Mouse (Mus musculus): ENCODE results near the gene Aknad1. TPM values are rescaled to one million over a fixed set of nuclear protein-coding genes. Genes with fewer than 3 reads are reported as not detected.
A peak's percentile ranks its signal among the peaks of the same experiment; 100 is the strongest.

Gene Aknad1
- total RNA-seq, 2 experiments from 2014 or later: 0.06 to 0.08 TPM

DNA sequence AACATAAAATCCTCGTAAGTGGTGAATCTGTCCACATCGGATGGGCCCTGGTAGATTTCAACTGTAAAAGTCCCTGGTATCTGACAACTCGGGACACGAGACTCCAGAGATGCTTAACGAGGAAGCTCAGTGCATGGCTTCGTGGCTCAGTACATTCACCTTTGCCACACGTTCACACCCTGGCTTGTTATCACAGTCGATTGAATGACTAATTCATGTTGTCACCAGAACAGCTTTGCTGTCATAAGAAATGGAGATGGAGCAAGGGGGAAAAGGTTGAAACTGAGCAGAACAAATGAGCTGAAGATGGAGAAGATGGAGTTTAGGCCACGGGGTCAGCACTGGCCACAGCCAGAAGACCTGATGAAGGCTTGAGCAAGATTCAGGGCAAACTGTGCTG, 18.1 kb downstream of the Aknad1 start:
- intact Hi-C loops (cut with DNase I): no loop called here
- no peak for TF ChIP-seq CTCF (IDR thresholded peaks at IDR 0.05)
- no peak overlapping the region for H3K27ac ChIP-seq
- no peak overlapping the region for H3K4me3 ChIP-seq
- DNase-seq: no peak

DNA sequence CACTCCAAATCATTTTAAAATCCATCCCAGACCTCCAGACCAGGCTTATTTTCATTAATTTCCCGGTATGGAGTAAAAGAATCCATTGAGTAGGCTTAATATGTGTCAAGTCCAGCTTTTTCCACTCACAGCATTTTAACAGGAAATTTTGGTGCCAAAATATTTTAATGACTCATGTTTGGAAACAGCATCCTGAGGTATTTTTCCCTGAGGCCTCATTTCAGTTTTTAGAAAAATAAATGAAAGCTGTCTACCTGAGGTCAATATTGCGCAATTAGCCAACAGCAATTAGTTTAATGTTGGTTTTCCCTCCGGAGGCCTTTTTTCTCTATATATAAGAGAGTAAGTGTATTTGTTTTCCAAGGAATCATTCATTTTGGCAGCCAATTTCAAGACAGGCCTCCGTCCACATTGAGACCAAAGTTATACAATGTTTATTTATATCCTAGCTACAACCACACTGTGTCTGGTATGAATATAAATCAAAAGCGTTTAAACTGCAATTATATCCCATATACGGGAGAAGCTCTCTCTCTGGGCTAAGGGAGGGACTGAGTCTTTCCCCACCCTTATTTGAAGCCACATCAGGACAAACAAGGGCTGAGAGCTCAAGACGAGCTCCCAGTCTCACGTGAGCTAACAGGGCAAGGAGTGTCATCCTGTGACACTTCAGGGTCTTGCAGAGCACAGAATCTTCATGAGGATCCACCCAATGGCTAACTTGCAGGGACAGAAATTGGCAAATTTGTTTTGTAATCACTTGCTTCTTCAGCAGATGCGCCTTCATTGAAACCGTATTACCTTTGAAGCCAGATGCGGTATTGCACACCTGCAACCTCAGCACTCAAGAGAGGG, 20.3 kb downstream of the Aknad1 start:
- no peak for TF ChIP-seq CTCF (IDR thresholded peaks at IDR 0.05)
- Histone ChIP-seq H3K27ac (peak overlapping the region; percentile 63), H3K4me3 (no peak overlapping the region)
- no peak for DNase-seq
- intact Hi-C loops (cut with DNase I): no loop called here

DNA sequence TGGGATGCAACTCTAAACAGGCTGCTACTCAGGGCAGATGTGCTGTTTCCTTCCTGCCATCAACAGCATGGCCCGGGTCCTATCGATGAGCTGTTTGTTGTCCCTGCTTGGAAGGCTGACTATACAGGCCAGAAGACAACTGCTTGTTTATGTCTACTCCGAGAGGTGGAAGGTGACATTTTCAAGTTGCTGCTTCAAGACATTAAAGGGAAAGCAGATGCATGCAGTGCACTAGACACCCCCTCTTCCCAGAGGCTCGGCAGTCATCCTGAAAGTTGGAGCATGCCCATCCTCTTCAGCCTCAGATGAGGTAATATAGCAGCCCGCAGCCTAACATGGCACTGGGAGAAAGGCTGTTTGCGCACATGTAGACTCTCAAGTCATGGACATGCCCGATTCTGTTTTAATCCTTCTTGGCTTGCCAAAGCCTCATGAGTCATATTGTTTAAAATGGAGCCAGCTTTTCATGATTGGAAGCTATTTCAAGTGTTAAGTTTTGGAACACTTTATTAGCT, 23.2 kb downstream of the Aknad1 start:
- peak; percentile 36 for DNase-seq
- Histone ChIP-seq H3K27ac (peak overlapping the region; percentile 52), H3K4me3 (0 out of 2 replicates have a peak overlapping the region, but pooled peaks have one; percentile 17)
- no peak for TF ChIP-seq CTCF (IDR thresholded peaks at IDR 0.05)
- intact Hi-C loops (cut with DNase I): no loop called here

DNA sequence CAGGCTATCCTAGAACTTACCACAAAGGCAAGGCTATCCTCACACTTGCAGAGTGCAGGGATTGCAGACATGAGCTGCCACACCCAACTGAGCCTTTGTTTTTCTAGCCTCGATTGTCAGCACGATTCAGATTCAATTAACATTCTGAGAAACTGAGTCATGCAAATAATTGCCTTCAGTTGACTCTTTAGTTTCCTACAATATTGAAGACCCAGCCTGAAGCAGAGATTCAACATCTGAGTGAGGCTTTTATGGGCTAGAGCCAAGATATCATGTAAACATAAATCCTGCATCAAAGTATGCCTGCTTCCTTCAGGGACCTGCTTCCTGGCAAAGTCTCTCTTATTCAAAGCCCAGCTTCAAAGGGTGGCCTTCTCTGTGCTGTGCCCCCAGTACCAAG, 24.2 kb downstream of the Aknad1 start:
- TF ChIP-seq CTCF (IDR thresholded peaks at IDR 0.05): no peak
- no peak for DNase-seq
- intact Hi-C loops (cut with DNase I): no loop called here
- Histone ChIP-seq H3K4me3 (no peak overlapping the region), H3K27ac (no peak overlapping the region)

DNA sequence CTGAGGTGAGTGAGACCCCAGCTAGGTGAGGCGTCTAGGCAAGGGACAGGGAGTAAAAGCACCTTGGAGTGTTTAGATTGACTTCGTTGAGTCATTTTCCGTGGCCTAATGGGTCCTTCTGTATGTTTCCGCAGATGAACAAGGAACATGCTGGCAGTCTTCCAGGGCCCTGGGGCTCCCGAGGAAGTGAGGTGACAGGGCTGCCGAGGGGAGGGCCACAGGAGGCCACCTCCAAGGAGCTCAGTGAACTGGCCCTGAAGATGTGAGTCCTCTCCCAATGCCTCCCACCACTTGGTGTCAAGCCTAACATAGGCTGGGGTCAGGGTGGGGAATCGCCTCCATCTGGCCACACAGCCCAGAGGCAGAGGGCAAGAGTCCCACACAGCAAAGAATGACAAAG, 25.5 kb downstream of the Aknad1 start:
- intact Hi-C loops (cut with DNase I): no loop called here
- DNase-seq: no peak
- Histone ChIP-seq H3K27ac (no peak overlapping the region), H3K4me3 (no peak overlapping the region)
- no peak for TF ChIP-seq CTCF (IDR thresholded peaks at IDR 0.05)

DNA sequence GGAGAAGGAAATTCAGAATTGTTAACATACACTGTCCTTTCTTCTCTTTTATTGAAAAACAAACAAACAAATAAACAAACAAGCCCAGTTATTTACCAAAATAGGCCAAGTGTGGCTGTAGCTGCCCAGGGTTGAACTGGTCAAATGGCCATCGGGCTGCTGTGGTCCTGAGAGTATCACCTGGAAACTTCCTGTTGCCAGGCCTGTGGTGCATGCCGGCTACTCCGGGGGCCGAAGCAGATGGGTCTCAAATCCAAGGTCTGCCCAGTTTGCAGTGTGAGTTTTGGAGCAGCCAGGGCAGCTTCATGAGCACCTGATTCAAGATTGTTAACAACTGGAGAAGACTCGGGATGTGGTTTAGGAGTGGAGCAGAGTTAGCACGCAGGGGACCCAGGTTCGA, 26.0 kb downstream of the Aknad1 start:
- intact Hi-C loops (cut with DNase I): no loop called here
- no peak for DNase-seq
- TF ChIP-seq CTCF (IDR thresholded peaks at IDR 0.05): no peak
- H3K4me3 ChIP-seq: no peak overlapping the region
- no peak overlapping the region for H3K27ac ChIP-seq

DNA sequence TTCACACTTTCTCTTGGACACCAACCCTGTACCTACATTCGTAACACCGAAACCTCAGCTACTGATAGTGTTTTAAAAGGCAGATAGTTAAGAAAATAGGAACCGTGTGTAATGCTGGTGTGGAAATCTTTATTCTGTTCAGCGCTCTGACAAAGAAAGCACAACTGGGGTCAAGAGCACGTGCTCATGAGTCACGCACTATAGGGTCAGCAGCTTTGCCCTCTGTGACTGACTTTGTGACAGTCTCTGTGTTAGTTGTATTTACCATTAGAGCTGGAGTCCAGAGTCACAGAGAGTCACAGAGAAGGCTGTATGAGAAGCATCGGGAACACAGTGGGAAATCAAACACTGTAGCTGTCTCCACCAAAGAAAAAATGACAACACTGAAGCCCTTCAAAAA, 27.5 kb downstream of the Aknad1 start:
- Histone ChIP-seq H3K4me3 (no peak overlapping the region), H3K27ac (no peak overlapping the region)
- DNase-seq: no peak
- intact Hi-C loops (cut with DNase I): no loop called here
- no peak for TF ChIP-seq CTCF (IDR thresholded peaks at IDR 0.05)

DNA sequence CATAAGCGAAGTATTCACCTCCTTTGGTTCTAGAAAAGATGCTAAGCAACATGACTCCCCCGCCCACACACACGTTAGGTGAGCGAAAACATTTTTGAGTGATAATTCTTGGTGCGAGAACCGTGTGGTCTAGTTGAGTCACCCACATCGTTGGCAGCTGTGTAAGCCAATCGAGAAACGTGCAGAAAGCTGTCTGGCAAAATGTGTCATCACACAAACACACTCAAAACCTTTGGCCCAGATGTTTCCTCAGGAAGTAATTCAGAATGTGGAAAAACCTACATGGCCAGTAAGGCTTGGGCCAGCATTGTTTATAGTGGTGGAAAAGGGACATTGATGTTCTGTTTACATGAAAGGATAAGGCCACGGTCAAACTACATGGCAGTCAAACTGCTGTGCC, 28.0 kb downstream of the Aknad1 start:
- intact Hi-C loops (cut with DNase I): no loop called here
- no peak overlapping the region for H3K4me3 ChIP-seq
- TF ChIP-seq CTCF (IDR thresholded peaks at IDR 0.05): no peak
- DNase-seq: no peak
- H3K27ac ChIP-seq: no peak overlapping the region

DNA sequence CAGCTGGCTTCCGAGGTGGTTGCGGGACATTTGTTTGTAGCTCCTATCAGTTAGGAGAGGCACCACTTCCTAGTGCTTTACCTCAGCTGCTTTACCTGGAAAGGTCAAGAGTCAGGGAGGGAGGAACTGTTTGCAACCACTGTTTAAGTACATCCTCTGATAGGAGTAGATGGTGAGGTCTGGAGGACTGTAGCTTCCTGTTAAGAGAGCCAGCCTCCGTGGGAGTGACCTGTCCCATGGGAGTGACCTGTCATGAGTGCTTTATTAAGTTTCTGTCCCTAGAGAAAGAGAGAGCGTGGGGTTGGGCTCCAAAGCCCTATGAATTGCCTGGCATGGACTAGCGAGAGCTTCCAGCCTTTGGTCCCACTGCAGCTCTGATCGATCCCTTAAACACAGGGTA, 30.1 kb downstream of the Aknad1 start:
- Histone ChIP-seq H3K27ac (no peak overlapping the region), H3K4me3 (no peak overlapping the region)
- no peak for TF ChIP-seq CTCF (IDR thresholded peaks at IDR 0.05)
- no peak for DNase-seq
- intact Hi-C loops (cut with DNase I): no loop called here

DNA sequence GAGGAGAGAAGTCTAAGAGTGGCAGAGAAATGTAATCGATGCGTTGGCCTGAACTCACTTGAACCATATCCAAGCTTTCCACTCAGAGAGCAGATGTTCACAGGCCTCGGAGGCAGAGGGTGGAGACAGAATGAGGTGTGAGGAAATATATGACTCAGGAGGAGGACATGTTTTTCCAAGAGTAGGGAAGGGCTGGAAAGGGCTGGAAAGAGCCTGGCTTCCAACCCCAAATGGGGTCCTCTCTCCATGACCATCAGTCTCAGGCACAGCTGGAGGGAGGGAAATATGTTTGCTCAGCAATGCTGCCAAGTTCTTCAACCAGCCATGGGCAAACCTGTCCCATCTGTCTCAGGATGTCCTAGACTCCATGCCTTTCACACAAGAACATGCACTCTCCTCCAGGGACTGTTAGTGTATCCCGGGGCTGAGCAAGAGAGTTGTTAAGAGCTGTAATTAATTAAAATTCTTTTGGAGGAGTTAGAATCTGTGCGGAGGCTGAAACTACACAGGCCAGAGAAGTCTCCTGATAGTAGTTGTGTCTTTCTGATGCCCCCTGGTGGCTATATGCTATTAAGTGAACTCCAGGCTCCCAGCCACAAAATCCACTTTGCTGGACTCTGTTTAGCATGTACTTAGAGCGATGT, 31.4 kb downstream of the Aknad1 start:
- Histone ChIP-seq H3K4me3 (no peak overlapping the region), H3K27ac (peak overlapping the region; percentile 80)
- DNase-seq: peak; percentile 63
- intact Hi-C loops (cut with DNase I): loop anchor here (1.0 to 5.0 kb wide), 2 partner anchors 49 to 70 kb away; partner anchors contain the start of gene Gpsm2
- TF ChIP-seq CTCF (IDR thresholded peaks at IDR 0.05): peak; percentile 89

DNA sequence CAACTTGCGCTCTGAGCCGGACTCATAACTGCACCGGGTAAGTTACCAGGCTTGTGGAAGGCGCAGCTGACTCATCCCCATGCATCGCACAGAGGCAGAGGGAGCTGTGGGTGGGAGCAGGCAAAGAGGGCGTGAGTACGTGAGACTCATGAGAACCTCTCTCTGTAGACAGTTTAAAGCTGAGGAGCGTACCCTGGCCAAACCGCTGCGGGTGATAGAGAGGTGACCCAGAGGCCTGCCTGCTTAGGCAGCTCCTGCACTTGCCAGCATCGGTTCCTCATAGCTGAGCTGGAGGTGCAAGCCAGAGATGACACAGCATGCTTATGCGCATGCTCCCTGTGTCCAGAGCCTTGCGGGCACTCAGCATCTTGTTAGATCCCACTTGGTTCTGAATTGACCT, 32.8 kb downstream of the Aknad1 start:
- intact Hi-C loops (cut with DNase I): loop anchor here (5.0 kb wide), 1 partner anchor 50 kb away; the partner anchor contains the start of gene Gpsm2
- DNase-seq: peak; percentile 71

DNA sequence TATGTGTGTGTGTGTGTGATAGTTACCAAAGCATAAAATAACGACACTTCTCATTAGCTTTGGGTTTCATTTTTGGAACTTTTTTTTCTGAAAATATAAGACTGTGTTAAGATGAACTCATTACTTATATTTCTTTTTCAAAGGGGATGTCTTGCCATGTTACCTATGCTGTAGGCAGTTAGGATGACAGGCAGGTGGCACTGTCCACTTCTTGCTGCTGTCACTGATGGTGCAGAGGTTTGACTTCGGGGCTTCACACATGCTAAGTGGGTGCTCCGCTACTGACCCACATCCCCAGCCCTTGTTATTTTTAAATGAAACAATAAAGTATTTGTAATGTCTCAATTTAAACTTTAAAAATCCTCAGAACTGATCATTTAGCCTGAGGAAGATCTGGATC, 33.4 kb downstream of the Aknad1 start:
- intact Hi-C loops (cut with DNase I): loop anchor here (5.0 kb wide), 1 partner anchor 51 kb away; the partner anchor contains the start of gene Gpsm2
- Histone ChIP-seq H3K4me3 (no peak overlapping the region), H3K27ac (no peak overlapping the region)
- TF ChIP-seq CTCF (IDR thresholded peaks at IDR 0.05): peak; percentile 24; the same call in 1 of the 2 replicates
- no peak for DNase-seq

More for the DNA sequence above, 32.8 kb downstream of the Aknad1 start:
- peak overlapping the region; percentile 80 for H3K27ac ChIP-seq
- TF ChIP-seq CTCF (IDR thresholded peaks at IDR 0.05): no peak
- peak overlapping the region; percentile 49 for H3K4me3 ChIP-seq
